In the genomic region with DNA sequence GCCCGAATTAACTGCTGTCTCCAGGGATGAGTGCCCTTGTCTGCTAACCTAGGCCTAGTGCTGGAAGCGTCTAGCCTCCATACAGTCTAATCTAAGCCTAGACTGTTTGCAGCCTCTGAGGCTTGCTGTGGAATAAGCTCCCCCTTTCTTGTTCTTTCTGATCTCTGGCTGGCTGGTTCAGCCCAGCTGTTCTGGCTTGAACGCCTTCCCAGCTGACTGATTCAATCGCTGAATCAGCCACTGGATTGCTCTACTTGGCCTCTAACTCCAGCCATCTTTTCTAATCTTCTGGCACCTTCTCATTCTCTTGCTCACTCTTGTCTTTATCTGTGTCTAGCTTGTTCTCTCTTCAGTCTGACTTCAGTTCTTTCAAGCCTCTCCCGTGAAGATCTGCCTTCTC, we compare ENCODE assay signal across 21 mouse cellular contexts. TPM values are rescaled to one million over a fixed set of nuclear protein-coding genes. Genes with fewer than 3 reads are reported as not detected.
DNase-seq lines count a peak whose midpoint lies in the region; ATAC-seq lines count a peak whose summit lies in the region.
"Had no signal": no experiment of that assay in that cellular context is flagged by ENCODE, and none has a peak within 500 bp of the region (broad histone marks: within the 10 kb centered on the region; RNA-seq: fewer than 3 reads in every experiment).

No protein-coding gene starts in this region.

- no peak overlapping the region for H3K9ac ChIP-seq in heart, embryonic 12.5 days
- H3K9ac ChIP-seq: embryonic facial prominence, embryonic 13.5 days; forebrain, embryonic 13.5 days; forebrain, postnatal 0 days; heart, embryonic 15.5 days; hindbrain, embryonic 14.5 days; intestine, embryonic 15.5 days had no signal

- 69% methylated on average over 5 of the region's 5 CpGs for WGBS in heart, embryonic 12.5 days

- no peak overlapping the region for H3K27ac ChIP-seq in heart, embryonic 12.5 days (ENCODE audit: poor library complexity, severe bottlenecking)
- H3K27ac ChIP-seq: embryonic facial prominence, embryonic 13.5 days; forebrain, embryonic 13.5 days; gastrocnemius, adult 2 months; heart, embryonic 15.5 days; hindbrain, embryonic 10.5 days; hindbrain, embryonic 14.5 days; intestine, embryonic 15.5 days had no signal

- H3K4me3 ChIP-seq in heart, embryonic 12.5 days = no peak overlapping the region
- H3K4me3 ChIP-seq: embryonic facial prominence, embryonic 13.5 days; forebrain, embryonic 13.5 days; gastrocnemius, adult 2 months; heart, embryonic 15.5 days; hindbrain, embryonic 10.5 days; intestine, embryonic 15.5 days had no signal

- no peak for ATAC-seq in heart, embryonic 12.5 days (ENCODE audit: insufficient number of reproducible peaks, low FRiP score)
- ATAC-seq in monocyte, adult 5-6 weeks (replicated peaks; ENCODE audit: insufficient number of reproducible peaks, low FRiP score, low TSS enrichment, poor library complexity, severe bottlenecking) = no peak
- ATAC-seq: forebrain, embryonic 13.5 days; forebrain, postnatal 0 days; intestine, embryonic 15.5 days had no signal

- no peak overlapping the region for H3K4me2 ChIP-seq in heart, embryonic 12.5 days
- H3K4me2 ChIP-seq: embryonic facial prominence, embryonic 13.5 days; forebrain, embryonic 13.5 days; heart, embryonic 15.5 days; hindbrain, embryonic 14.5 days; intestine, embryonic 15.5 days had no signal

- intact Hi-C loops in heart, postnatal 14 days (cut with DNase I) = no loop called here

- no peaks in the 10 kb centered on the region for H3K27me3 ChIP-seq in heart, embryonic 12.5 days (replicated peaks)
- H3K27me3 ChIP-seq: CH12.LX; embryonic facial prominence, embryonic 13.5 days; forebrain, embryonic 13.5 days; heart, embryonic 15.5 days; intestine, embryonic 15.5 days had no signal

- H3K4me1 ChIP-seq in heart, embryonic 12.5 days (replicated peaks) = no peaks in the 10 kb centered on the region
- H3K4me1 ChIP-seq: embryonic facial prominence, embryonic 13.5 days; forebrain, embryonic 13.5 days; heart, embryonic 15.5 days; hindbrain, embryonic 10.5 days; intestine, embryonic 15.5 days had no signal

- H3K36me3 ChIP-seq in heart, embryonic 12.5 days = no peaks in the 10 kb centered on the region
- H3K36me3 ChIP-seq: embryonic facial prominence, embryonic 13.5 days; heart, embryonic 15.5 days; hindbrain, embryonic 10.5 days; intestine, embryonic 15.5 days had no signal

- peak; percentile 23 for DNase-seq in gastrocnemius, postnatal 25 days
- no peak for DNase-seq in gastrocnemius, adult 18-20 months (ENCODE audit: low spot score)
- DNase-seq in heart, adult 8-10 months (ENCODE audit: low spot score) = peak; percentile 42
- DNase-seq in heart, postnatal 14 days = peak; percentile 47 to 54
- no peak for DNase-seq in lung, postnatal 10 days
- DNase-seq: adrenal gland, postnatal 10 days; cerebellum, adult 11-12 months; cerebellum, adult 9-10 months; cerebellum, postnatal 25 days; forebrain, postnatal 0 days; gastrocnemius, adult 2 months; kidney, adult 18-20 months had no signal

- H3K9me3 ChIP-seq in heart, embryonic 12.5 days (replicated peaks) = no peaks in the 10 kb centered on the region
- H3K9me3 ChIP-seq: forebrain, embryonic 13.5 days; heart, embryonic 15.5 days; hindbrain, embryonic 10.5 days; intestine, embryonic 15.5 days had no signal

RNA-seq across cellular contexts. Expression of a gene that starts 36.2 kb away (rescaled TPM):
- 10 to 100 TPM; 19.4 to 22.7 TPM for total RNA-seq in gastrocnemius, postnatal 25 days (2021)
- total RNA-seq in gastrocnemius, adult 18-20 months (2021) = 10 to 100 TPM; 23.2 to 26.4 TPM
- total RNA-seq in heart, adult 8-10 months (2022) = 10 to 100 TPM; 24.5 to 31.5 (median 28.2) TPM
- polyA plus RNA-seq in heart, embryonic 12.5 days (2016; fragmentation: Nextera tagmentation; extraction: Ambion mirVana) = 44.5 and 45.5 TPM in 2 replicates
- 10 to 100 TPM; 21.5 to 23.8 TPM for total RNA-seq in heart, postnatal 14 days (2021)
- total RNA-seq in monocyte, adult 5-6 weeks (2017) = 31.8 to 40.7 TPM (median 36.9 TPM) in 3 replicates

Comparison
In these comparisons a context has a peak if more than half of its experiments do, and no peak if none do; other contexts are left out.
1. DNase-seq: peak in gastrocnemius, postnatal 25 days (single experiment), heart, adult 8-10 months (single experiment) and heart, postnatal 14 days (2 of 2); none in gastrocnemius, adult 18-20 months (single experiment) and lung, postnatal 10 days (single experiment).